Mouse (Mus musculus): ENCODE results near the gene Stip1. TPM values are rescaled to one million over a fixed set of nuclear protein-coding genes. Genes with fewer than 3 reads are reported as not detected.
"Not testable (repeated sequence)": the region's sequence is repeated elsewhere in the genome, so short reads cannot be mapped to it uniquely, and the experiment has no call there.

Gene Stip1
- polyA plus RNA-seq (2012; rRNA removed), result 151 and 158 TPM in 2 replicates

DNA sequence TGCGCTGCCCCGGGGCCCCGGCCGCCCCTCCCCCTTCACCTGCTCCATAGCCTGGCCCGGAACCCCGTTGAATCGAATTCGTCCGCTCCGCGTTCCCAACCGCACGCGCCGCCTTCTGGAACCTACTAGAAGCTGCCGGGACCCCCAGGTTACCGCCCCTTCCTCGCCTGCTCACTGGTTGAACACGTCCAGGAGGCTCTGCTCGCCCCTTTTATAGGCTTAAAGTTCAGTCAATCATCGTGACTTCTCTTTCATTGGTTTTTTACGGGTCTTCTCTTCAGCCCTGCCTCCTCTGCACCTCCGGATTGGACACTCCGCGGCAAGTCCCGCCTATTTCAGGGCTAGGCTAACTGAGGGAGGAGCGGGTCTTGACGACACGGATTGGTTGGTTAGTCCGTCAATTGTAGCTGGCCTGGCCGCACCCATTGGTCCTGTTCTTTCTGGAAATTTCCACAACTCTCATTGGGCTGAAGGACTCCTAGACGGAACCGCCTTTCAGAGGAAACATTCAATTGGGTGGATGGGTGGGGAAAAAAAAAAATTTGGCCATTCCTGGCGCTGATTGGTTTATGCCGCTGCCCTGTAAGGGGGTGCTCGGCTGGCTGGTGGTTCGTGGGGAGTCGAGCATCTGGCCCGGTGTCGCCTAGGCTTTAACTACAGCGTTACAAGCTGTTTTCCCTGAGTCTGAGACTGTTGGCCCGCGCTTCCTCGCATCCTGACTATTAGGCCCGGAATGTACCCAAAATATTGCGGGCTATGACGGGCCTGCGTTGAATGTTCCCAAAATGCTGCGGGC is at the start of gene Stip1:
TSS of gene Stip1 (minus strand) at position 127 of the 796 bp plus-strand sequence.
- DNase-seq (ENCODE audit: low read depth), result peak; percentile 100
- TF ChIP-seq CTCF (IDR thresholded peaks at IDR 0.05; ENCODE audit: borderline replicate concordance, extremely low read depth, insufficient read depth, insufficient read length) (peak; percentile 44; the same call in 1 of the 2 replicates), POLR2A (IDR thresholded peaks at IDR 0.05; ENCODE audit: borderline replicate concordance, extremely low read depth, insufficient read depth, insufficient read length, poor library complexity, severe bottlenecking) (peak; percentile 68; the same call in 1 of the 2 replicates)

DNA sequence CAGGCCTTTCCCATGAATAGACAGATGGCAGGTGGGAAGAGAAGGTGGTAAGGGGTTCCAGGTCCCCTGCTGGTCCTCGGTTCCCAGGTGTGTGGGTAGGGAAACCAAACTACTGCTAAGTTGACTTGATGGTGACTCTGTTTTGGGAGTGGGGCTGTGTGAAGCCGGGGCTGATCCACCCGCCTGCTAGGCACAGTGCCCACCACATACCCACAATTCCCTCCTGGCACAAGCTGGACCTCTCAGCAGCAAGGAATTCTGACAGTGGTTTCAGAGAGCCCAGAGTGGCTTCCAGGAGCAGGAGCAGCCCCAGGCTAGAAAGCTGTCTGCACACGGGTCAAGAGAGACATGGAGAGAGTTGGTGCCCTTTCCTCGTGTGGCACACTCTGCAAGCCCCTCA is 49.3 kb upstream of the Stip1 start:
- no peak for TF ChIP-seq CTCF (IDR thresholded peaks at IDR 0.05; ENCODE audit: borderline replicate concordance, extremely low read depth, insufficient read depth, insufficient read length)
- TF ChIP-seq POLR2A (IDR thresholded peaks at IDR 0.05; ENCODE audit: borderline replicate concordance, extremely low read depth, insufficient read depth, insufficient read length, poor library complexity, severe bottlenecking), result no peak
- no peak for DNase-seq (ENCODE audit: low read depth)

DNA sequence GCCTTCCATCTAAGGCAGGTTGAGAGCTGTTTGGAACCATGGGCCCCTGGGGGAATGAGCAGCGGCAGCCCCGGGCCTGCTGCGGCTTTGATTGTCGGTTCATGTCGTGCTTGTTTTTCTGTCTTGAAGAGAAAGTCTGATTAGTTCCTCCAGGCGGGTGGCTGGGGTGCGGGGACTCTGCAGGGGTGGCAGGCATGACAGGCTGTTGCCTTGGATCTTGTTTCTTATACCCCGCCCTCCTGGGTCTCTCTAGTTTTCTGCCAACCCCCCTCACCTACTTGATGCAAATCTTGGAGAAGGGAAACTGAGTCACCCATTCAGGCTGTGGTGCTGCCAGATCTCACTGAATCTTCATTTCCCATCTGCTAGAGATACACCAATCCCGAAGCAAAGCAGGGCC is 48.8 kb upstream of the Stip1 start:
- no peak for DNase-seq (ENCODE audit: low read depth)
- TF ChIP-seq POLR2A (IDR thresholded peaks at IDR 0.05; ENCODE audit: borderline replicate concordance, extremely low read depth, insufficient read depth, insufficient read length, poor library complexity, severe bottlenecking) (no peak), CTCF (IDR thresholded peaks at IDR 0.05; ENCODE audit: borderline replicate concordance, extremely low read depth, insufficient read depth, insufficient read length) (no peak)

DNA sequence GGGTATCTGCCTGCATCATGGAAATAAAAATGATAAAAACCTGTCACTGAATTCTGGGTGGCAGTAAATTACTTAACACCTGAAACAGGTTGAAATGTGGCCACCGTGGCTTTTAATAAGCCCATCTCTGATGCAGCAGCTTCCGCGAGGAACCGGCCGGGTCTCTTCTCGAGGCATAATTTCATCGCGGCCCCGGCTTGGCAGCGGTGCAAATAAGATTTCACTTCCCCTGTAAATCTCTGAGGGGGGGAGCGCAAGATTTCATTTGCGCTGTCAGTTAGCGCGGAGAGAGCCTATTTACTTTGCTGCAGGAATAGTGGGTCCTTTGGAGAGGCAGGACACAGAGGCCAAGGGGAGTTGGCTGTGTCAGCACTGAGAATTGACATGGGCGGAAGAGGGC is 45.0 kb upstream of the Stip1 start:
- peak; percentile 83 for DNase-seq (ENCODE audit: low read depth)
- TF ChIP-seq CTCF (IDR thresholded peaks at IDR 0.05; ENCODE audit: borderline replicate concordance, extremely low read depth, insufficient read depth, insufficient read length) (no peak), POLR2A (IDR thresholded peaks at IDR 0.05; ENCODE audit: borderline replicate concordance, extremely low read depth, insufficient read depth, insufficient read length, poor library complexity, severe bottlenecking) (no peak)

DNA sequence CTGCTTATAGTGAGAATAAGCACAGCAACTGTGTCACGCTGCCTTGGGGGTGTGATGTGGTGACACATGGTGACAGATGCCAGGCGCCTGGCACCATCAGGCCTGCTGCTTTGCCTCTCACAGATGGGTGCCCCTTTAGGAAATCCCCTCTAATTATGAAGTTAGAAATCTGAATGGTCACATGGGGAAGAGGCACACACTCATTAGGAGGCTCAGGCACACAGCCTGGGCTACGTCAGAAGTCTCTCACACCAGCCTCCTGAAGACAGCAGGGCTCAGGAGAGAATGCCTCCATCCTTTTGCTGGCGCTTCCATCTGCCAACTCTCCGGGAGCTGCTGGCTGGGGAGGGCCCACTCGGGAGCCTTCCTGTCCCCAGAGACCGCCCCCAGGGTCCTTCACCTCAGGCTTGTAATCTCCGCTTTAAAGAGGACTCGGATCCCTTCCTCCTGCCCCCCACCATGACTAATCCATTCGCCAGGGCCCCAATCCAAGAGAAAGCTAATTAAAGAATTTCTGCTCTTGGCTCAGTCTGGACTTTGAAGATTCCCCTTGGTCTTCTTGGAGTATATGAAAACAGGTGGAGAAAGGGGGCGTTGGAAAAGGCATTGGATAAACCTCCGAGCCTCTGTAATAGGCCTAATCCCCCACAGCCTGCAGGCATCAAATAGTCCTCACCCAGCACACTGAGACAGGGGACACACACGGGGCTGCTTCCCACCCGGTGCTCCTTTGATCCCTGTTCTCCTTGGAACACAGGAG is 43.4 kb upstream of the Stip1 start:
- TF ChIP-seq POLR2A (IDR thresholded peaks at IDR 0.05; ENCODE audit: borderline replicate concordance, extremely low read depth, insufficient read depth, insufficient read length, poor library complexity, severe bottlenecking), result no peak
- TF ChIP-seq CTCF (IDR thresholded peaks at IDR 0.05; ENCODE audit: borderline replicate concordance, extremely low read depth, insufficient read depth, insufficient read length), result no peak
- DNase-seq (ENCODE audit: low read depth), result peak; percentile 94

DNA sequence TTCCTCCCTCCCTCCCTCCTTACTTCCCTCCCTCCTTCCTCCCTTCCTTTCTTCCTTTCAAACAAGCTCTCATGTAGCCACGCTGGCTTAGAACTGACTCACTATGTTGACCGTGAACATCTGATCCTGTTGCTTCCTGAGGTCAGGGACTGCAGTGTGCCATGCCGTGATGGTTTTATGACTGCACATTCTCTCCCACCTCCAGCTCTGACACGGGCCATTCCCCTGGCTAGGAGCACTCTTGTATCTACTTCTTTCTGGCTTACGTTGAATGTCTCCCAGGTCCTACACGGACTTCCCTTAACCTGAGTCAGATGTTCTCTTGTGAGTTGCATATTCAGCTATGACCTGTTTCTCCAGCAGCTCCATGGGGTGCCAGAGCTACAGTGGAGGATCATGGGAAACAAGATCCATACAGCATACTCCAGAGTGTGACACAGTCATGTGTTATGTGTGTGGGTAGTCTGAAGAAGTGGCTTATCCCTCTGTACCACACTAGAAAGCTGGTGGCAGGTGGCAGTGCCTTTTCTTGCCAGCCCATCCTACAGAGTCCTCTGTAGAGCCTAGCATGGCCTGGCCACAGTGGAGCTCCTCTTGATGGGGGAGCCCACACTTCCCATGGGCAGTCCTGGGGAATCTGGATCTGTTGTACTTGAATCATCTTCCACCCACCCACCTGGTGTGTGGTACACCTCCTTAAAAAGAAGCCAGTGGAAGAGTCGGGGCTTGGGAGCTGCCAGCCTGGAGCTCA is 41.9 kb upstream of the Stip1 start:
- DNase-seq (ENCODE audit: low read depth), result no peak
- TF ChIP-seq POLR2A (IDR thresholded peaks at IDR 0.05; ENCODE audit: borderline replicate concordance, extremely low read depth, insufficient read depth, insufficient read length, poor library complexity, severe bottlenecking) (no peak), CTCF (IDR thresholded peaks at IDR 0.05; ENCODE audit: borderline replicate concordance, extremely low read depth, insufficient read depth, insufficient read length) (no peak)

DNA sequence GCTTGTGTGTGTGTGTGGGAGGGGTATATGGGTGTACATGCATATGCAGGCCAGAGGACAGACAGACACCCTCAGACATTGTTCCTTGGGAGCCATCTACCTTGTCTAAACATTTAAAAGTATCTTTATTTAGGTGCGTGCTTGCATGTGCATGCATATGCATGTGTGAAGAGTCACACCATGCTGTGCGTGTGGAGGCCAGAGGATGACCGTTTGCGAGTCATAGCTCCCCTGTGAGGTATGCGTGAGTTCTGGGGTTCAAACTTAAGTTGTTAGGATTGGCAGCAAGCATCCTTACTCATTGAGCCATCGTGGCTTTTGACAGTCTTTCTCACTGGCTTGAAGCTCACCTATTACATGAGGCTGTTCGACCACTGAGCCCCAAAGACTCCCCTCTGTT is 38.5 kb upstream of the Stip1 start:
- TF ChIP-seq POLR2A (IDR thresholded peaks at IDR 0.05; ENCODE audit: borderline replicate concordance, extremely low read depth, insufficient read depth, insufficient read length, poor library complexity, severe bottlenecking), result no peak
- DNase-seq (ENCODE audit: low read depth), result no peak

DNA sequence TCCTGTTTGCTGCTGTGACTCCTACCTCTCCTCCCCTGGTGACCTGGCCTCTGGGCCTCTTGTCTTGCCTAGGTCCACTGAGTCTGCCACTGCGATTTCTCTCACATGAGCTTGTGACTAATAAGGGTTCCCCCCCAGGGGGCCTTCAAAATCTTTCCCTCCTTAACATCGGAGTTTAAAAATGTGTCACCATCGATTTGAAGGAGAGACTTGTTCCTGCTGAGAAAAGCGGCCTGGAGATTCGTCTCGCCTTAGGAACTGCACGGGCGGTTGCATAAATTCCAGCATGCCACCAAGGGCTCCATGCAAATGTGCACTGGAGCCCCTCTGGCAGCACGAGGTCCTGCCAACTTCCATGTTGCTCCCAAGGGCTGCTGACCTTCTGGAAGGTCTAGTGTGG is 37.9 kb upstream of the Stip1 start:
- no peak for TF ChIP-seq POLR2A (IDR thresholded peaks at IDR 0.05; ENCODE audit: borderline replicate concordance, extremely low read depth, insufficient read depth, insufficient read length, poor library complexity, severe bottlenecking)
- TF ChIP-seq CTCF (IDR thresholded peaks at IDR 0.05; ENCODE audit: borderline replicate concordance, extremely low read depth, insufficient read depth, insufficient read length), result no peak
- no peak for DNase-seq (ENCODE audit: low read depth)

DNA sequence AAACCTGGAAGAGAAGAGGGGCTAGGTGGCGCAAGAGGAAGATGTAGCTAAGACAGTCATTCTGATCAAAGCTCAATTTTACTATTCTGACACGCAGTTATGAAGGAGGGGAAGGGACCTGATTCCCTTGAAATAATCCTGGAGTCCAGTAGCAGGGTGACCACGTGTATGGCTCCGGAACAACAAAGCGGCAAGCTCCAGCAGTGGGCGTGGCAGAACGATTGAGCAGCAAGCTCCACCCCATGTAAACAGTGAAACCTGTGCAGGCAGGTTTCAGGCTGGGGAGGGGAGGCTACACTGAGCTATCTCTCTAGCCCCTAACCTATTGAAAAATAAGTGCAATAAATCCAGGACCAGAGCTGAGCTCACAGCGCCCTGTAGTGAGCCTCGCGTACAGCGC is 35.6 kb upstream of the Stip1 start:
- not testable (repeated sequence) for DNase-seq (ENCODE audit: low read depth)

DNA sequence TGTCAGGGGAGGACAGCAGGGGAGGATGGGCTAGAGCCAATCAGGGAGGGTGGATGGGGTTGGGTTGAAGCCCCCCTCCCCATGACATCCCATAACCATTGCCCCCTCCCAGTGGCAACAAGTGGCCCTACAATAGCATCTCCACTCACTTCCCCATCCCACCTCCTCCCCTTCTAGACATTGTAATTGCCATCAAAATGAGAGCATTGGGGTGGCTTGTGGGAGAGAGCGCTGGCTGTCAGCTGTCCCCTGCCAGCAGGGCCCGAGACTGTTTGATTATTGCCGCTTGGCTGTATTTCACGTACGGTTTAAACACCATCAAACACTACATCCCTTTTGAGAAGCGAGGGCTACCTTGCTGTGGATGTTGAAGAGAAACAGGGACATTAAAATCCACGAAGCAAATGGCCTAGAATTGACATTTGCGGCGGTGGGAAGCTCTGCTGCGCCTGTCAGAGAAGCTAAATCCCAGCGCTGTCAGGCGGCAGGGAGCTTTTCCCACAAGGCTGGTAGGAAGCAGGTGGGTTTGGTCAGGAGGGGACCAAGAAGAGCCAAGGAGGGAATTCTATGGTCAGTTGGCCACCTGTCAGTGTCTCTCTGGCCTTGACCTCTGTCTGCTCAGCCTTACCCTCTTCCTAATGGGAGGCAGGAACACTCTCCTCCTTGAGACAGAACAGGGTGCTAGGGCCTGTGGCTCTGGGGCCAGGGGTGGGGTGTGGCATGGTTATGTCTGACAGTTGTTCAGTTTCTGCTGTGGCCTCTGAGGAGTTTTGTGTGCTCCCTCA is 34.4 kb upstream of the Stip1 start:
- TF ChIP-seq POLR2A (IDR thresholded peaks at IDR 0.05; ENCODE audit: borderline replicate concordance, extremely low read depth, insufficient read depth, insufficient read length, poor library complexity, severe bottlenecking), result no peak
- TF ChIP-seq CTCF (IDR thresholded peaks at IDR 0.05; ENCODE audit: borderline replicate concordance, extremely low read depth, insufficient read depth, insufficient read length), result no peak
- peak; percentile 67 for DNase-seq (ENCODE audit: low read depth)

DNA sequence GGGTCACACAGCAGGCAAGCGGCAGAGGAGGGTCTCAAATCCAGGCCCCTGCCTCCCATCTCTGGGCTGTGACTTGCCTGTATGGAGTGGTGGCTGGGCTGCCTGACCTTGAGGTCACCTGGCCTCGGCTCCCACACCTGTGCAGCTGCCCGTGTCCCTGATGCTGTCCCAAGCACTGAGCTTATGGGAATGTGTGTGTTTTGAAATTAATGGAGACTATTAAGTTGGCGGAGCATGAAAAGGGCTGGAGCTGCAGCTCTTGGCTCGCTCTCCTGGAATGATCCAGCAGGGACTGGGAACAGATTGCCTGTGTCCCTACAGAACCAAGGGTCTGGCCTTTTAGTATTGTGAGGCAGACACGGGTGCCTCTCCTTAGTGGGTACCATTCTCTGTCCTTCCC is 32.5 kb upstream of the Stip1 start:
- TF ChIP-seq POLR2A (IDR thresholded peaks at IDR 0.05; ENCODE audit: borderline replicate concordance, extremely low read depth, insufficient read depth, insufficient read length, poor library complexity, severe bottlenecking) (no peak), CTCF (IDR thresholded peaks at IDR 0.05; ENCODE audit: borderline replicate concordance, extremely low read depth, insufficient read depth, insufficient read length) (no peak)
- DNase-seq (ENCODE audit: low read depth), result no peak
